8 mouse cellular contexts compared by ENCODE assay signal in genomic region chr8:45236164-45236912, GRCm38 (mm10). TPM values are rescaled to one million over a fixed set of nuclear protein-coding genes. Genes with fewer than 3 reads are reported as not detected.
A peak's percentile ranks its signal among the peaks of the same experiment; 100 is the strongest.
DNase-seq lines count a peak whose midpoint lies in the region; ATAC-seq and TF ChIP-seq lines count a peak whose summit lies in the region.

No protein-coding gene starts in this region.

- ATAC-seq in heart, embryonic 16.5 days (replicated peaks; ENCODE audit: extremely low read depth, insufficient read depth, low FRiP score): no peak
- no peak for ATAC-seq in liver, postnatal 0 days
- no peak for ATAC-seq in megakaryocyte, adult 5-6 weeks (ENCODE audit: poor library complexity, severe bottlenecking)

- no peaks in the 10 kb centered on the region for H3K9me3 ChIP-seq in embryonic facial prominence, embryonic 10.5 days
- no peaks in the 10 kb centered on the region for H3K9me3 ChIP-seq in heart, embryonic 16.5 days (replicated peaks; ENCODE audit: control insufficient read depth, low read length)
- no peaks in the 10 kb centered on the region for H3K9me3 ChIP-seq in liver, postnatal 0 days (ENCODE audit: low read length)

- peak; percentile 66 for TF ChIP-seq CTCF in liver, postnatal 0 days (IDR thresholded peaks at IDR 0.05; ENCODE audit: low read depth)

- 0 out of 2 replicates have a peak, but pooled peaks cover 4% of the 10 kb centered on the region for H3K4me1 ChIP-seq in embryonic facial prominence, embryonic 10.5 days
- H3K4me1 ChIP-seq in heart, embryonic 16.5 days (ENCODE audit: control insufficient read depth, insufficient read depth, low read length): no peaks in the 10 kb centered on the region
- peaks cover 8% of the 10 kb centered on the region; the same call in 1 of the 2 replicates for H3K4me1 ChIP-seq in liver, postnatal 0 days (ENCODE audit: insufficient read depth)

- H3K9ac ChIP-seq in heart, embryonic 16.5 days (ENCODE audit: low read length): no peak overlapping the region
- H3K9ac ChIP-seq in liver, postnatal 0 days (replicated peaks): no peak overlapping the region

- DNase-seq in 3T3-L1 (ENCODE audit: low read depth, low spot score) (peak; percentile 70), ZHBTc4 (ENCODE audit: low read depth, low spot score) (peak; percentile 89)
- DNase-seq in embryonic facial prominence, embryonic 10.5 days (ENCODE audit: low spot score): peak; percentile 63
- DNase-seq in kidney, postnatal 25 days: peak; percentile 49 to 51
- peak; percentile 42 for DNase-seq in liver, postnatal 0 days
- DNase-seq in ovary, postnatal 36 days (ENCODE audit: low spot score): peak; percentile 38

- peak overlapping the region; percentile 23; the same call in 1 of the 2 replicates for H3K4me3 ChIP-seq in embryonic facial prominence, embryonic 10.5 days
- H3K4me3 ChIP-seq in heart, embryonic 16.5 days (ENCODE audit: low read length): no peak overlapping the region
- no peak overlapping the region for H3K4me3 ChIP-seq in liver, postnatal 0 days (ENCODE audit: low read depth, low read length)

- no peak overlapping the region for H3K27ac ChIP-seq in embryonic facial prominence, embryonic 10.5 days (replicated peaks)
- no peak overlapping the region for H3K27ac ChIP-seq in heart, embryonic 16.5 days (ENCODE audit: low read length)
- H3K27ac ChIP-seq in liver, postnatal 0 days (ENCODE audit: low read depth): no peak overlapping the region

- no peaks in the 10 kb centered on the region for H3K36me3 ChIP-seq in embryonic facial prominence, embryonic 10.5 days (replicated peaks)
- H3K36me3 ChIP-seq in heart, embryonic 16.5 days (ENCODE audit: control insufficient read depth, insufficient read depth): no peaks in the 10 kb centered on the region
- H3K36me3 ChIP-seq in liver, postnatal 0 days (replicated peaks; ENCODE audit: insufficient read depth, low read length): no peaks in the 10 kb centered on the region

- H3K27me3 ChIP-seq in embryonic facial prominence, embryonic 10.5 days (replicated peaks; ENCODE audit: low read depth, poor library complexity, severe bottlenecking): no peaks in the 10 kb centered on the region
- H3K27me3 ChIP-seq in heart, embryonic 16.5 days (ENCODE audit: control insufficient read depth, insufficient read depth, low read length): no peaks in the 10 kb centered on the region; the same call in 1 of the 2 replicates
- H3K27me3 ChIP-seq in liver, postnatal 0 days (ENCODE audit: insufficient read depth, low read length): no peaks in the 10 kb centered on the region

- 0 out of 2 replicates have a peak overlapping the region, but pooled peaks have one; percentile 24 for H3K4me2 ChIP-seq in heart, embryonic 16.5 days (ENCODE audit: low read depth, low read length)
- no peak overlapping the region for H3K4me2 ChIP-seq in liver, postnatal 0 days (ENCODE audit: low read depth, low read length)

- TF ChIP-seq EP300 in liver, postnatal 0 days (IDR thresholded peaks at IDR 0.05; ENCODE audit: low read depth): no peak

- WGBS in embryonic facial prominence, embryonic 10.5 days: 25% methylated on average over 14 of the region's 14 CpGs
- WGBS in heart, embryonic 16.5 days: 25% methylated on average over 14 of the region's 14 CpGs
- 27% methylated on average over 14 of the region's 14 CpGs for WGBS in liver, postnatal 0 days (ENCODE audit: insufficient replicate concordance)

RNA-seq across cellular contexts. Expression of gene F11, which starts 25.5 kb away (rescaled TPM):
- not detected in 2 replicates for polyA plus RNA-seq in embryonic facial prominence, embryonic 10.5 days (2016; fragmentation: Nextera tagmentation; extraction: Ambion mirVana)
- 0.07 TPM in 1 of 2 replicates, not detected in the other for polyA plus RNA-seq in heart, embryonic 16.5 days (2015; fragmentation: Nextera tagmentation; extraction: Ambion mirVana)
- 55.4 and 60.8 TPM in 2 replicates for polyA plus RNA-seq in liver, postnatal 0 days (2015; fragmentation: Nextera tagmentation; extraction: Ambion mirVana)
- total RNA-seq in megakaryocyte, adult 5-6 weeks (2015): not detected in 2 replicates
- not detected in 2 replicates for total RNA-seq in megakaryocyte, adult 5-6 weeks (2017)

RNA-seq across cellular contexts. Expression of gene Klkb1, which starts 58.3 kb away (rescaled TPM):
- polyA plus RNA-seq in embryonic facial prominence, embryonic 10.5 days (2016; fragmentation: Nextera tagmentation; extraction: Ambion mirVana): 0.03 TPM in 1 of 2 replicates, not detected in the other
- polyA plus RNA-seq in heart, embryonic 16.5 days (2015; fragmentation: Nextera tagmentation; extraction: Ambion mirVana): not detected in 2 replicates
- 29.5 and 30.1 TPM in 2 replicates for polyA plus RNA-seq in liver, postnatal 0 days (2015; fragmentation: Nextera tagmentation; extraction: Ambion mirVana)
- 0.16 TPM in 1 of 2 replicates, not detected in the other for total RNA-seq in megakaryocyte, adult 5-6 weeks (2015)
- total RNA-seq in megakaryocyte, adult 5-6 weeks (2017): not detected in 2 replicates

Comparison
In these comparisons a context has a peak if more than half of its experiments do, and no peak if none do; other contexts are left out.
1. DNase-seq: peak in every context shown above with its lines; median percentile 89 in ZHBTc4; 70 in 3T3-L1; 63 in embryonic facial prominence, embryonic 10.5 days; 50 in kidney, postnatal 25 days; 42 in liver, postnatal 0 days; 38 in ovary, postnatal 36 days.
2. RNA of gene F11, which starts 25.5 kb away (polyA plus RNA-seq): 55.4 to 60.8 TPM in liver, postnatal 0 days; not detected in embryonic facial prominence, embryonic 10.5 days and 0.07 TPM in heart, embryonic 16.5 days; every median in the first group is over 10 times any median in the second.
3. RNA of gene Klkb1, which starts 58.3 kb away (polyA plus RNA-seq): 29.5 to 30.1 TPM in liver, postnatal 0 days; 0.03 TPM in embryonic facial prominence, embryonic 10.5 days and not detected in heart, embryonic 16.5 days; every median in the first group is over 10 times any median in the second.